Mouse (Mus musculus) forebrain, embryonic 13.5 days (tissue): ENCODE measurements at regions not wholly inside any gene's neighbourhood (a gene's known extent, or its start where the extent isn't known, plus 50 kb on each side); places are given as distances from the start of the nearest gene placed in this dataset.

Source experiments
- ATAC-seq: fragments of 200-750 bp; cut with Nextera tagmentation; 2 replicates; pipeline ENCODE4 v1.8.0; 2017
- H3K27ac ChIP-seq: fragments of 300-500 bp; sonication (generic); 2 replicates; pipeline ENCODE4 v1.5.1; 2015; ENCODE audit warnings: inconsistent platforms, mild to moderate bottlenecking, moderate library complexity
- H3K27me3 ChIP-seq: fragments of 300-500 bp; sonication (generic); 2 replicates; pipeline ENCODE4 v1.6.1; 2015; ENCODE audit warnings: mild to moderate bottlenecking, inconsistent platforms
- H3K36me3 ChIP-seq: fragments of 300-500 bp; sonication (generic); 2 replicates; pipeline ENCODE4 v1.6.1; 2015; ENCODE audit warnings: mild to moderate bottlenecking, inconsistent platforms; ENCODE audit not compliant: poor library complexity, severe bottlenecking
- H3K4me1 ChIP-seq: fragments of 300-500 bp; sonication (generic); 2 replicates; pipeline ENCODE4 v1.6.1; 2015; ENCODE audit warnings: inconsistent platforms
- H3K4me2 ChIP-seq: fragments of 300-500 bp; sonication (generic); 2 replicates; pipeline ENCODE4 v1.6.1; 2015; ENCODE audit warnings: inconsistent platforms, mild to moderate bottlenecking, moderate library complexity
- H3K4me3 ChIP-seq: fragments of 300-500 bp; sonication (generic); 2 replicates; pipeline ENCODE4 v1.5.1; 2015; ENCODE audit warnings: mild to moderate bottlenecking, inconsistent platforms
- H3K9ac ChIP-seq: fragments of 300-500 bp; sonication (generic); 2 replicates; pipeline ENCODE4 v1.6.1; 2015; ENCODE audit warnings: mild to moderate bottlenecking, inconsistent platforms
- H3K9me3 ChIP-seq: fragments of 300-500 bp; sonication (generic); replicated peaks from 2 replicates; pipeline ENCODE4 v1.6.1; 2016; ENCODE audit warnings: inconsistent platforms
- WGBS: fragments of 180-500 bp; shearing (Covaris S2); methylation state at CpG from one replicate; pipeline ENCODE4 v1.1.7; 2015; 5-methylcytosine and 5-hydroxymethylcytosine counted together

GRCm38 (mm10) chr8:80315371-80315770, 178.2 kb upstream of the Gypa start:
- H3K36me3 ChIP-seq: no peaks in the 10 kb centered on the region
- peak overlapping the region; percentile 27 for H3K4me3 ChIP-seq
- peak overlapping the region; percentile 49 for H3K9ac ChIP-seq
- no peaks in the 10 kb centered on the region; the same call in 1 of the 2 replicates for H3K27me3 ChIP-seq
- H3K4me1 ChIP-seq: peaks cover 28% of the 10 kb centered on the region
- under 1% methylated on average over 13 of the region's 13 CpGs for WGBS
- no peak overlapping the region; the same call in 1 of the 2 replicates for H3K27ac ChIP-seq
- H3K9me3 ChIP-seq: no peaks in the 10 kb centered on the region
- peak overlapping the region; percentile 58 for H3K4me2 ChIP-seq
- peak; percentile 92 for ATAC-seq

- peak overlapping the region; percentile 27 for H3K4me3 ChIP-seq
- H3K4me2 ChIP-seq: peak overlapping the region; percentile 58
- 4% methylated on average over 7 of the region's 7 CpGs for WGBS
- H3K27me3 ChIP-seq: no peaks in the 10 kb centered on the region; the same call in 1 of the 2 replicates
- no peaks in the 10 kb centered on the region for H3K36me3 ChIP-seq
- H3K4me1 ChIP-seq: peaks cover 28% of the 10 kb centered on the region
- H3K9me3 ChIP-seq: no peaks in the 10 kb centered on the region
- peak; percentile 80 for ATAC-seq
- H3K27ac ChIP-seq: no peak overlapping the region
- no peak overlapping the region for H3K9ac ChIP-seq
Measured at GRCm38 (mm10) chr8:80314826-80315225, 178.8 kb upstream of the Gypa start.

GRCm38 (mm10) chr8:80313883-80314635, 179.5 kb upstream of the Gypa start:
- Histone ChIP-seq H3K4me1 (peaks cover 28% of the 10 kb centered on the region), H3K27me3 (no peaks in the 10 kb centered on the region; the same call in 1 of the 2 replicates), H3K4me2 (no peak overlapping the region), H3K9me3 (no peaks in the 10 kb centered on the region), H3K27ac (no peak overlapping the region), H3K9ac (no peak overlapping the region), H3K4me3 (no peak overlapping the region), H3K36me3 (no peaks in the 10 kb centered on the region)
- 38% methylated on average over 12 of the region's 12 CpGs for WGBS
- peak; percentile 9; the same call in 1 of the 2 replicates for ATAC-seq

- Histone ChIP-seq H3K9me3 (no peaks in the 10 kb centered on the region), H3K4me2 (no peak overlapping the region), H3K4me1 (no peaks in the 10 kb centered on the region), H3K36me3 (no peaks in the 10 kb centered on the region), H3K27ac (no peak overlapping the region), H3K27me3 (no peaks in the 10 kb centered on the region), H3K9ac (no peak overlapping the region), H3K4me3 (no peak overlapping the region)
- WGBS: 74% methylated on average over 4 of the region's 4 CpGs
- no peak for ATAC-seq
Measured at GRCm38 (mm10) chr8:80307761-80308160, 185.8 kb upstream of the Gypa start.

- 74% methylated on average over 5 of the region's 5 CpGs for WGBS
- no peak for ATAC-seq
- Histone ChIP-seq H3K27ac (no peak overlapping the region), H3K36me3 (no peaks in the 10 kb centered on the region), H3K9ac (no peak overlapping the region), H3K4me3 (no peak overlapping the region), H3K9me3 (no peaks in the 10 kb centered on the region), H3K27me3 (no peaks in the 10 kb centered on the region), H3K4me2 (no peak overlapping the region), H3K4me1 (no peaks in the 10 kb centered on the region)
Measured at GRCm38 (mm10) chr8:80298596-80298995, 195.0 kb upstream of the Gypa start.

GRCm38 (mm10) chr8:80290311-80290710, 203.3 kb upstream of the Gypa start:
- WGBS: 53% methylated on average over 1 of the region's 1 CpGs
- no peaks in the 10 kb centered on the region for H3K27me3 ChIP-seq
- H3K27ac ChIP-seq: no peak overlapping the region
- no peak for ATAC-seq
- H3K4me3 ChIP-seq: no peak overlapping the region
- no peak overlapping the region for H3K4me2 ChIP-seq
- H3K4me1 ChIP-seq: no peaks in the 10 kb centered on the region
- no peaks in the 10 kb centered on the region for H3K9me3 ChIP-seq
- H3K36me3 ChIP-seq: no peaks in the 10 kb centered on the region
- H3K9ac ChIP-seq: no peak overlapping the region

GRCm38 (mm10) chr8:80289282-80289681, 204.3 kb upstream of the Gypa start:
- Histone ChIP-seq H3K9ac (no peak overlapping the region), H3K4me3 (no peak overlapping the region), H3K4me2 (no peak overlapping the region), H3K36me3 (no peaks in the 10 kb centered on the region), H3K9me3 (no peaks in the 10 kb centered on the region), H3K27me3 (no peaks in the 10 kb centered on the region), H3K4me1 (no peaks in the 10 kb centered on the region), H3K27ac (no peak overlapping the region)
- 67% methylated on average over 6 of the region's 6 CpGs for WGBS
- no peak for ATAC-seq

- H3K4me1 ChIP-seq: peaks cover under 1% of the 10 kb centered on the region; the same call in 1 of the 2 replicates
- H3K4me3 ChIP-seq: no peak overlapping the region
- 76% methylated on average over 7 of the region's 7 CpGs for WGBS
- H3K27ac ChIP-seq: no peak overlapping the region
- no peak for ATAC-seq
- H3K9me3 ChIP-seq: no peaks in the 10 kb centered on the region
- no peaks in the 10 kb centered on the region for H3K27me3 ChIP-seq
- H3K4me2 ChIP-seq: no peak overlapping the region
- H3K9ac ChIP-seq: no peak overlapping the region
- no peaks in the 10 kb centered on the region for H3K36me3 ChIP-seq
Measured at GRCm38 (mm10) chr8:80268910-80269460, 211.2 kb upstream of the Hhip start.

- Histone ChIP-seq H3K9me3 (no peaks in the 10 kb centered on the region), H3K4me2 (no peak overlapping the region), H3K27me3 (no peaks in the 10 kb centered on the region), H3K9ac (no peak overlapping the region), H3K36me3 (no peaks in the 10 kb centered on the region), H3K4me3 (no peak overlapping the region), H3K4me1 (peaks cover 9% of the 10 kb centered on the region), H3K27ac (no peak overlapping the region)
- WGBS: 90% methylated on average over 2 of the region's 2 CpGs
- ATAC-seq: no peak
Measured at GRCm38 (mm10) chr8:80264915-80265314, 207.1 kb upstream of the Hhip start.

- H3K4me3 ChIP-seq: no peak overlapping the region
- peak; percentile 63; the same call in 1 of the 2 replicates for ATAC-seq
- H3K4me2 ChIP-seq: peak overlapping the region; percentile 28; the same call in 1 of the 2 replicates
- 29% methylated on average over 11 of the region's 11 CpGs for WGBS
- peaks cover 9% of the 10 kb centered on the region for H3K4me1 ChIP-seq
- H3K9ac ChIP-seq: no peak overlapping the region; the same call in 1 of the 2 replicates
- H3K36me3 ChIP-seq: no peaks in the 10 kb centered on the region
- no peak overlapping the region for H3K27ac ChIP-seq
- no peaks in the 10 kb centered on the region for H3K9me3 ChIP-seq
- no peaks in the 10 kb centered on the region for H3K27me3 ChIP-seq
Measured at GRCm38 (mm10) chr8:80263468-80263945, 205.7 kb upstream of the Hhip start.

GRCm38 (mm10) chr8:80262911-80263310, 205.1 kb upstream of the Hhip start:
- Histone ChIP-seq H3K27ac (no peak overlapping the region), H3K4me2 (no peak overlapping the region), H3K4me1 (peaks cover 9% of the 10 kb centered on the region), H3K4me3 (no peak overlapping the region), H3K36me3 (no peaks in the 10 kb centered on the region), H3K9me3 (no peaks in the 10 kb centered on the region), H3K9ac (no peak overlapping the region), H3K27me3 (no peaks in the 10 kb centered on the region)
- no peak for ATAC-seq
- 80% methylated on average over 3 of the region's 3 CpGs for WGBS

- 78% methylated on average over 4 of the region's 4 CpGs for WGBS
- H3K4me1 ChIP-seq: peaks cover 17% of the 10 kb centered on the region
- H3K9me3 ChIP-seq: no peaks in the 10 kb centered on the region
- no peak overlapping the region for H3K9ac ChIP-seq
- H3K27me3 ChIP-seq: no peaks in the 10 kb centered on the region
- no peak overlapping the region for H3K4me3 ChIP-seq
- H3K36me3 ChIP-seq: no peaks in the 10 kb centered on the region
- ATAC-seq: no peak
- H3K27ac ChIP-seq: no peak overlapping the region
- no peak overlapping the region for H3K4me2 ChIP-seq
Measured at GRCm38 (mm10) chr8:80253541-80253940, 195.7 kb upstream of the Hhip start.
